Mouse (Mus musculus) erythroblast, embryonic 14.5 days (primary cell): ENCODE results near the gene Spz1. TPM values are rescaled to one million over a fixed set of nuclear protein-coding genes. Genes with fewer than 3 reads are reported as not detected.

Source experiments
- H3K27me3 ChIP-seq: 2 replicates; pipeline ENCODE4 v1.6.1; 2012; ENCODE audit warnings: inconsistent platforms; ENCODE audit not compliant: control insufficient read depth
- H3K36me3 ChIP-seq: 2 replicates; pipeline ENCODE4 v1.6.1; 2012; ENCODE audit warnings: mild to moderate bottlenecking, inconsistent platforms; ENCODE audit not compliant: control insufficient read depth
- H3K4me1 ChIP-seq: 2 replicates; pipeline ENCODE4 v1.6.1; 2012; ENCODE audit warnings: inconsistent platforms; ENCODE audit not compliant: control insufficient read depth
- H3K4me3 ChIP-seq: replicated peaks from 2 replicates; pipeline ENCODE3; 2012; ENCODE audit warnings: moderate library complexity, mild to moderate bottlenecking, inconsistent platforms
- H3K9me3 ChIP-seq: 2 replicates; pipeline ENCODE4 v1.6.1; 2012; ENCODE audit warnings: low read length, inconsistent platforms, mixed read lengths; ENCODE audit not compliant: control insufficient read depth
- GATA1 ChIP-seq: IDR thresholded peaks from 2 replicates; pipeline ENCODE4 v1.6.1; 2012; ENCODE audit warnings: low read length, inconsistent platforms, mixed read lengths
- TAL1 ChIP-seq: IDR thresholded peaks from 3 replicates; pipeline ENCODE4 v1.6.1; 2012; ENCODE audit warnings: low read length, inconsistent platforms, mixed read lengths
- polyA plus RNA-seq: library from polyadenylated mRNA; stranded (reverse); fragments of >175 nt; gene quantifications from 2 replicates; pipeline ENCODE4 v1.2.3, GENCODE M21; 2012

The Spz1 gene
- polyA plus RNA-seq, 1 experiment = not detected

- H3K4me1 ChIP-seq = peaks cover 2% of the 10 kb centered on the region
- no peak overlapping the region for H3K4me3 ChIP-seq
- no peaks in the 10 kb centered on the region for H3K9me3 ChIP-seq
- TF ChIP-seq GATA1 (no peak), TAL1 (no peak)
- H3K36me3 ChIP-seq = no peaks in the 10 kb centered on the region
- no peaks in the 10 kb centered on the region; the same call in 1 of the 2 replicates for H3K27me3 ChIP-seq
Observed at GRCm38 (mm10) chr13:92539126-92539525, 36.8 kb downstream of the Spz1 start.

- Histone ChIP-seq H3K36me3 (no peaks in the 10 kb centered on the region), H3K4me3 (no peak overlapping the region), H3K27me3 (peaks cover 12% of the 10 kb centered on the region), H3K9me3 (no peaks in the 10 kb centered on the region), H3K4me1 (peaks cover 20% of the 10 kb centered on the region)
- TF ChIP-seq GATA1 = no peak
- no peak for TF ChIP-seq TAL1
Observed at GRCm38 (mm10) chr13:92533801-92534200, 42.2 kb downstream of the Spz1 start.

- peaks cover 12% of the 10 kb centered on the region for H3K27me3 ChIP-seq
- no peaks in the 10 kb centered on the region for H3K9me3 ChIP-seq
- no peaks in the 10 kb centered on the region for H3K36me3 ChIP-seq
- peaks cover 19% of the 10 kb centered on the region for H3K4me1 ChIP-seq
- no peak overlapping the region for H3K4me3 ChIP-seq
- no peak for TF ChIP-seq TAL1
- TF ChIP-seq GATA1 = no peak
Observed at GRCm38 (mm10) chr13:92532216-92532615, 43.8 kb downstream of the Spz1 start.

GRCm38 (mm10) chr13:92531237-92531636 lies 44.7 kb downstream of the Spz1 start:
- Histone ChIP-seq H3K4me3 (peak overlapping the region; percentile 85), H3K9me3 (no peaks in the 10 kb centered on the region), H3K4me1 (peaks cover 19% of the 10 kb centered on the region), H3K27me3 (peaks cover 12% of the 10 kb centered on the region), H3K36me3 (no peaks in the 10 kb centered on the region)
- no peak for TF ChIP-seq GATA1
- TF ChIP-seq TAL1 = no peak

- no peaks in the 10 kb centered on the region for H3K9me3 ChIP-seq
- TF ChIP-seq GATA1 (no peak), TAL1 (no peak)
- H3K4me1 ChIP-seq = peaks cover 19% of the 10 kb centered on the region
- H3K36me3 ChIP-seq = no peaks in the 10 kb centered on the region
- peaks cover 12% of the 10 kb centered on the region for H3K27me3 ChIP-seq
- peak within 1 kb of the TSS; percentile 85 for H3K4me3 ChIP-seq
Observed at GRCm38 (mm10) chr13:92530721-92531211, 45.2 kb downstream of the Spz1 start, which contains the start of gene Zfyve16. Zfyve16 (minus strand) TSS chr13:92530868.

GRCm38 (mm10) chr13:92529828-92530720 lies 45.9 kb downstream of the Spz1 start:
- Histone ChIP-seq H3K9me3 (no peaks in the 10 kb centered on the region), H3K27me3 (peaks cover 12% of the 10 kb centered on the region), H3K4me3 (peak overlapping the region; percentile 85), H3K4me1 (peaks cover 19% of the 10 kb centered on the region), H3K36me3 (no peaks in the 10 kb centered on the region)
- no peak for TF ChIP-seq GATA1
- no peak for TF ChIP-seq TAL1

Other genes starting within 250 kb of the Spz1 start
- gene Dhfr, start 221.4 kb downstream of the Spz1 start, polyA plus RNA-seq = 0.21 and 0.23 TPM in 2 replicates
- 0.37 and 0.54 TPM in 2 replicates for gene Msh3, start 221.2 kb downstream of the Spz1 start, polyA plus RNA-seq
- not detected in 2 replicates for gene Ankrd34b, start 150.3 kb downstream of the Spz1 start, polyA plus RNA-seq
- gene Fam151b, start 92.2 kb downstream of the Spz1 start, polyA plus RNA-seq = not detected in 2 replicates
- gene Zfyve16, start 45.3 kb downstream of the Spz1 start, polyA plus RNA-seq = 0.01 TPM in 1 of 2 replicates, not detected in the other
- gene Serinc5, start 34.9 kb upstream of the Spz1 start, polyA plus RNA-seq = 0.56 and 0.58 TPM in 2 replicates
- gene Thbs4, start 218.6 kb upstream of the Spz1 start, polyA plus RNA-seq = not detected in 2 replicates